Mouse (Mus musculus) limb, embryonic 13.5 days (tissue): ENCODE results near the gene Xcl1. TPM values are rescaled to one million over a fixed set of nuclear protein-coding genes. Genes with fewer than 3 reads are reported as not detected.
"Not testable (repeated sequence)": the region's sequence is repeated elsewhere in the genome, so short reads cannot be mapped to it uniquely, and the experiment has no call there.

Experiments used
- ATAC-seq: fragments of 200-750 bp; cut with Nextera tagmentation; 2 replicates; pipeline ENCODE4 v1.8.0; 2017; ENCODE audit warnings: low read depth, moderate number of reproducible peaks, moderate TSS enrichment; ENCODE audit not compliant: low FRiP score
- H3K27ac ChIP-seq: fragments of 300-500 bp; sonication (generic); 2 replicates; pipeline ENCODE4 v1.5.1; 2015; ENCODE audit warnings: inconsistent platforms, mild to moderate bottlenecking, moderate library complexity
- H3K27me3 ChIP-seq: fragments of 300-500 bp; sonication (generic); 2 replicates; pipeline ENCODE4 v1.6.1; 2015; ENCODE audit warnings: mild to moderate bottlenecking, inconsistent platforms
- H3K36me3 ChIP-seq: fragments of 300-500 bp; sonication (generic); 2 replicates; pipeline ENCODE4 v1.6.1; 2015; ENCODE audit warnings: inconsistent platforms, mild to moderate bottlenecking, moderate library complexity
- H3K4me1 ChIP-seq: fragments of 300-500 bp; sonication (generic); 2 replicates; pipeline ENCODE4 v1.6.1; 2015; ENCODE audit warnings: inconsistent platforms
- H3K4me2 ChIP-seq: fragments of 300-500 bp; sonication (generic); replicated peaks from 2 replicates; pipeline ENCODE4 v1.6.1; 2015; ENCODE audit warnings: inconsistent platforms, mild to moderate bottlenecking, moderate library complexity
- H3K4me3 ChIP-seq: fragments of 300-500 bp; sonication (generic); 2 replicates; pipeline ENCODE4 v1.5.1; 2015; ENCODE audit warnings: moderate library complexity, mild to moderate bottlenecking, inconsistent platforms
- H3K9ac ChIP-seq: fragments of 300-500 bp; sonication (generic); 2 replicates; pipeline ENCODE4 v1.6.1; 2015; ENCODE audit warnings: mild to moderate bottlenecking, inconsistent platforms
- H3K9me3 ChIP-seq: fragments of 300-500 bp; sonication (generic); 2 replicates; pipeline ENCODE4 v1.6.1; 2016; ENCODE audit warnings: inconsistent platforms
- WGBS: fragments of 180-500 bp; shearing (Covaris S2); methylation state at CpG from one replicate; pipeline ENCODE4 v1.1.7; 2015; 5-methylcytosine and 5-hydroxymethylcytosine counted together
- polyA plus RNA-seq: library from polyadenylated mRNA; unstranded; fragments of >200 nt; fragmentation: Nextera tagmentation; extraction: Ambion mirVana; gene quantifications from 2 replicates; pipeline ENCODE4 v1.2.1, GENCODE M21; 2015

Gene Xcl1
- not detected in 2 replicates for polyA plus RNA-seq

DNA sequence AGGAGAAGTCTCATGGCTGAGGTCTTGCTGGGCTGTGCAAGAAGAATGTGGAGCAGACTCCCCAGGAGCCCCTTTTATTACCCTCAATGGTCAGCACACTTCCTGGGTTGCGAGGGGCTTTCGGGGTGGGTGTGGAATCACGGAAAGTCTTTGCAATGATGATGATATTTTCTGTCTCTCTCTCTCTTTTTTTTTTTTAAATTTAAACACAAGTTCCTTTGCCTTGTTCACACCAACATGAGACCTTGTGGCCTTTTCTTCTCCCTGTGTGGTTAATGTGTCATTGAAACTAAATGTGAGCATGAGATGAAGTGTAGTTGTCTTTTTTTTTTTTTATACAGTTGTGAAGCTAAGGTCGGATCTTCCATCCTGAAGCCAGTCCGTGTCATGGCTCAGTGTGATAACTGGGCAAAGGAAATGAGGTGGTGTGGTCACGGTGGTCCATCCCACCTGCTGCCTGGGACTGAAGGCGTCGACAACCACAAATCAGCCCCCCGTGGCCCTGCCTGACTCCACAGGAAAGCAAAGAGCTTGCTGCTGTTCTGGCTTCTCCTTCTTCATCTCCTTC is at the start of gene Xcl1:
TSS of gene Xcl1 (minus strand) at position 51 of the 568 bp plus-strand sequence.
- no peak for ATAC-seq

DNA sequence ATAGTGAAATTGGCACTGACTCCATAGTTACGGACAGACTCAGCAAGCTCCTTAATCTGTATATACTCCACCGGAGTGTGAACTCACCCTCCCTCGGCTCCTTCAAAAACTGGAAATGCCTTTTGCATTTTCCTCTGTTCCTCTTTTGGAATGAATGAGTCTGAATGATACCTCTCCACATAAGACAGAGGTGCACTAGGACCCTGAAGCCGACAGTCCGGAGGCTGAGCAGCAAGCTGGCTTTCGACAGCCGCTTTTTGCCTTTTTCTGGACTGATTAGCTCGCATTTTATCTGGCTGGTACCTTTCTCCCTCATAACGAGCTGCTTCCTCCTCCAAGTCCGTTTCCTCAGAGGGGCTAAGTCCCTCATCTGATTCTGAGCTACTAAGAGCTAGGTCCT is 49.4 kb upstream of the Xcl1 start:
- H3K9ac ChIP-seq, ATAC-seq, H3K27me3 ChIP-seq, H3K4me3 ChIP-seq, H3K27ac ChIP-seq, H3K4me1 ChIP-seq, H3K4me2 ChIP-seq, H3K36me3 ChIP-seq: not testable (repeated sequence)
- WGBS, result 82% methylated on average over 10 of the region's 10 CpGs
- peaks cover 15% of the 10 kb centered on the region for H3K9me3 ChIP-seq

More for the DNA sequence above, at the start of gene Xcl1:
- WGBS, result 67% methylated on average over 9 of the region's 9 CpGs
- no peaks in the 10 kb centered on the region for H3K27me3 ChIP-seq
- no peak within 1 kb of the TSS for H3K27ac ChIP-seq
- H3K9ac ChIP-seq, result no peak within 1 kb of the TSS
- H3K4me2 ChIP-seq, result no peak within 1 kb of the TSS
- H3K4me3 ChIP-seq, result no peak within 1 kb of the TSS
- H3K9me3 ChIP-seq, result no peaks in the 10 kb centered on the region
- H3K36me3 ChIP-seq, result no peaks in the 10 kb centered on the region
- H3K4me1 ChIP-seq, result no peaks in the 10 kb centered on the region

DNA sequence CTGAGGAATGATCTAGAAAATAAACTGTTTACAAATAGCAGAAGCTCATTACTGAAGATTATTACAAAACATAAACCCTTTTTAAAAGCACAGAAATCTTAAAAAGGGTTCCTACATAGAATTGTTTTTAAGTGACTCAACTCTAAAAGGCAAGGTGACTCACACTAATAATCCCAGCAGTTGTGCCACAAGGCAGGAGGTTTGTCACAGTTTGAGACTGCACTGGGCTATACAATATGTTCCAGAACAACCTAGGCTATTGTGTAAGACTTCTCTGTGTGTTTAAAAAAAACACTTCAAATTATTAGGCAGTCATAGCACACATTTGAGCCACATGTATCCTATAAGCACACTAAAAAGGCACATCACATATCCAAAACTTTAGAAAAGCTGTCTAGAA is 42.0 kb upstream of the Xcl1 start:
- ATAC-seq, result no peak
- H3K9me3 ChIP-seq, result no peaks in the 10 kb centered on the region
- no peaks in the 10 kb centered on the region for H3K36me3 ChIP-seq
- no peaks in the 10 kb centered on the region for H3K27me3 ChIP-seq
- no peak overlapping the region for H3K4me2 ChIP-seq
- H3K4me3 ChIP-seq, result no peak overlapping the region
- no peak overlapping the region for H3K9ac ChIP-seq
- no peak overlapping the region for H3K27ac ChIP-seq
- no peaks in the 10 kb centered on the region for H3K4me1 ChIP-seq

DNA sequence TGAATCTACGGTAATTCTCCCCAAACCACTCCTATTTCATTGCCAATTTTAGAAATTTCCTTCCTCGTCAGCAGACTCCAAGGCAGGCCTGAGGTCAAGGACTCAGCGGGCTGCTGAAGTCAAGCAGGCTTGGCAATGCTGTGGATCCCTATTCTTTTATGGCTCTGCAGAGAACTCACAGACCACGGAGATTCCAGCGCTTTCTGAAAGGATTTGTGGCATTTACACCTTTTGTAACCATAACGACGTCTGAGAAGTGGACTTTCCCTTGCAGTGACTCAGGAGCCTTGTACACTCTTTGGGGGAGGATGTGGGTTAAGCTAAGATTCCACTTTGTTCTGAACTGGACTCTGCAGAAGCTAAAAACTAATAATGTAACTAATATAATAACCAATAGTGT is 40.4 kb upstream of the Xcl1 start:
- no peaks in the 10 kb centered on the region for H3K36me3 ChIP-seq
- H3K4me2 ChIP-seq, result no peak overlapping the region
- no peak overlapping the region for H3K27ac ChIP-seq
- no peak overlapping the region for H3K4me3 ChIP-seq
- H3K27me3 ChIP-seq, result no peaks in the 10 kb centered on the region
- no peaks in the 10 kb centered on the region for H3K4me1 ChIP-seq
- no peaks in the 10 kb centered on the region for H3K9me3 ChIP-seq
- WGBS, result 71% methylated on average over 7 of the region's 7 CpGs
- no peak overlapping the region for H3K9ac ChIP-seq
- ATAC-seq, result no peak

DNA sequence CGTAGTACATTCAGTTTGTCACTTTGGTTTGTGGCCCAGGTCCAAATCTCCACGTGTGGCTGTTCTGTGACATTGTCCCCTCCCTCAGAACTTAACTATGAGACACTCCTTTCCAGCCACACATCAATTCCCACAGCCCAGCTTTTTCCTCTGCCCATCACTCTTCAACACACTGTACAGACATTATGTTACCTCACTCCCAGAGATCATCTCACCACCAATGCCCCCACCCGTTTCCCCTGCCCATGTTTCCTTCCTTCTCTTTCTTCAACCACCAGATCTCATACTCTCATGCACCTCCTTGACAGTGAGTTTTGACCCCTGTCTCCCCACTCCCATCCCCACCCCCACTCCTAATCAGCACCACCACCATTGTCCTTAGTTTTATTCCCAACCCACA is 39.9 kb upstream of the Xcl1 start:
- Histone ChIP-seq H3K4me2 (no peak overlapping the region), H3K36me3 (no peaks in the 10 kb centered on the region), H3K4me3 (no peak overlapping the region), H3K9ac (no peak overlapping the region), H3K27me3 (no peaks in the 10 kb centered on the region), H3K9me3 (no peaks in the 10 kb centered on the region), H3K4me1 (no peaks in the 10 kb centered on the region), H3K27ac (no peak overlapping the region)
- WGBS, result 85% methylated on average over 3 of the region's 3 CpGs
- ATAC-seq, result no peak

DNA sequence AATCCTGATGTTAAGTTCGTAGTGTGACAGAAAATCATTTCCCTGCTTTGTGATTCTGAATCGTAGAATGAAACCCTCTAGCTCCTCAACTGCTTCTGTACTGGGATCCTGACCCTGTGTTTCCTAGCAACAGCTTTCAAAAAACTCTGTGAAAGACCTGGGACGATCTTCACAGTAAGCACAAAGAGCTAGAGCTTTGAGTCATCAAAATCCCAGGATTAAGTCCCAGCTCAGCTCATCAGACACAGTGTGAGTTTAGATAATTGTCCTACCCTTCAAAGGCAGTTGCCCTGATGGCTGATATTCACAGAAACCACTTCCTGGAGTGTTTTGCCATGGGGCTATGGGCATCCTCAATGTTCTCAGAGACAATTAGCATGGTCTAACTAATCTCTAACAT is 38.5 kb upstream of the Xcl1 start:
- H3K27ac ChIP-seq, result no peak overlapping the region
- H3K27me3 ChIP-seq, result no peaks in the 10 kb centered on the region
- no peaks in the 10 kb centered on the region for H3K9me3 ChIP-seq
- H3K4me1 ChIP-seq, result no peaks in the 10 kb centered on the region
- no peak for ATAC-seq
- no peak overlapping the region for H3K4me2 ChIP-seq
- H3K36me3 ChIP-seq, result no peaks in the 10 kb centered on the region
- H3K4me3 ChIP-seq, result no peak overlapping the region
- H3K9ac ChIP-seq, result no peak overlapping the region
- WGBS, result 60% methylated on average over 3 of the region's 3 CpGs

DNA sequence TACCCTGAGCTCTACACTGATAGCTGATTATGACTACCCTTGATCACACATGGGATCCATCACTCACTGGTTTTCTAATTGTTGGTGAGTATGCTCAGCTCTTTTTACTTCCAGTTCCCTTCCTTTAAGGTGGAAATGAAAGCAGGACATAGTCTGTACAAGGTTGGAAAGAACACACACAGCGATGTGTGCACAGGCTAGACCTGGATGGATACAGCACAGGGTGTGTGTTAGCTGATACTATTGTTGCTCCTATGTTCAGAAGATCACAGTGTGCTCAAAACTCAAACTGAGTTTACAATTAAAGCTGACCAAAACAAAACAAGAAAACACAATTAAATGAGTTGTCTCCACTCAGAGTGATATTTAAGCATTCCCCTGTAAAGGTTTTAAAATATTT is 38.0 kb upstream of the Xcl1 start:
- Histone ChIP-seq H3K36me3 (no peaks in the 10 kb centered on the region), H3K4me2 (no peak overlapping the region), H3K9ac (no peak overlapping the region), H3K27me3 (no peaks in the 10 kb centered on the region), H3K27ac (no peak overlapping the region), H3K4me3 (no peak overlapping the region), H3K4me1 (no peaks in the 10 kb centered on the region), H3K9me3 (no peaks in the 10 kb centered on the region)
- ATAC-seq, result no peak
- 90% methylated on average over 1 of the region's 1 CpGs for WGBS

DNA sequence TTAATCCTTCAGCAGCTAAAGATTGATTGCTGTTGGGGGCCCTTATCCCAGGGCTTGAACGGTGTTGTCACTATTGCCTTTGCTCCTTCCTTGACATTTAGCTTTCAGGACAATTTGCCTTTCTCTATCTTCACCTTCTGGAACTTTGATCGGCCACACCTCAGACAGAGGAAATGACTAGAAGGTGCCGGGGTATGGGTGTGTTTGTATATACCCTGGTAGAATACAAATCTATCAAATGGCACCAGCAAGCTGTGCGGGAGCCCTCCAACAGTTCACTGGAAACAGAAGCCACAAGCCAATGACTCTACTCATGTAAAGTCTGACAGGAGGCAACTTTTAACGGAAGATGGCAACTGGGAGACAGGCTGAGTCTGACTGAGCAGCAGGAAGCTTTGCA is 37.4 kb upstream of the Xcl1 start:
- H3K36me3 ChIP-seq, result no peaks in the 10 kb centered on the region
- WGBS, result 85% methylated on average over 5 of the region's 5 CpGs
- no peak overlapping the region for H3K27ac ChIP-seq
- H3K27me3 ChIP-seq, result no peaks in the 10 kb centered on the region
- no peaks in the 10 kb centered on the region for H3K4me1 ChIP-seq
- no peak overlapping the region for H3K9ac ChIP-seq
- H3K9me3 ChIP-seq, result no peaks in the 10 kb centered on the region
- no peak overlapping the region for H3K4me2 ChIP-seq
- no peak overlapping the region for H3K4me3 ChIP-seq
- no peak for ATAC-seq

DNA sequence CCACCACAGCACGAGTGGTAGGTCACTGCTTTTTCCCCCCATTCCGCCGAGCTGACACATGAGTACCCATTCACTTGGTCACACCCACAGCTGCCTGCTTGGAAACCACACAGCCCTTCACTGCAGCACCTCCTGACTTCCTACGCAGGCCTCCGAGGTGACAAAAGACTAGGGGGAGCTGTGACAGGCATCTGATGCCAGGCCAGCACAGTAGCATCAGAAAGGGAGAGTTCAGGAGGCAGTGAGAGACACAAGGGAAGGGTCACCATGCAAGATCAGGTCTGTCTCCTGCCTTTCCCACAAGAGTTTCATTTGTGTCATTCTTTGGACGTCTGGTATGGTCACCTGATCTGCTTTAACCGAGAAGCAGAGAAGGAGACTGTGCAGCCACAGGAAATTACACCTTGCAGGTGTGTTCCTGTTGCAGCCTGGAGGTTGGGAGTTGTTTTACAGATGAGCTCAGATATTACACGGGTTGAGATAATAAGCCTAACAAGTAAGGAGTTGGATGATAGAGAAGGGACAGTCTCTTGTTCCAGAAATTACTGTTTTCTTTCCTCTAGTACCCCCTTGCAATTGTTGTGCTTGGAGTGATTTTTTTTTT is 30.9 kb upstream of the Xcl1 start:
- 41% methylated on average over 8 of the region's 8 CpGs for WGBS
- Histone ChIP-seq H3K9ac (no peak overlapping the region), H3K4me3 (no peak overlapping the region), H3K36me3 (no peaks in the 10 kb centered on the region), H3K4me2 (no peak overlapping the region), H3K4me1 (no peaks in the 10 kb centered on the region), H3K27me3 (no peaks in the 10 kb centered on the region), H3K27ac (no peak overlapping the region), H3K9me3 (no peaks in the 10 kb centered on the region)
- ATAC-seq, result no peak

DNA sequence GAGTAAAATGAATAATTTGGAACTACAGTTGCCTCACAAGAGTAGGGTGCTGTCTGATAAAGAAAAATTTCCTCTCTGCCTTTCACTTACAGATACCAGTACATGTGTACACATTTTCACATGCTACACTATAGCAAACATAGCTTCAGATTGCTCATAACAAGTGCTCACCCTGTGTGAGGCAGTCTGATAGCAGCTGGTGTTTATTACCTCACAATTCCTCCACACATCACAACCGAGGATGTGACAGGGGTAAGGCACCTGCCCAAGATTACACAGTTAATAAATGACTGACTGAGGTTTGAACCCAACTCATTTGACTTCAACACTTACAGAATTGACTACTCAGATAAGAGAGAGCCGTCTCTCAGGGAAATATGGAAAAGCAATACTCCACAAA is 25.3 kb upstream of the Xcl1 start:
- no peaks in the 10 kb centered on the region for H3K9me3 ChIP-seq
- ATAC-seq, result no peak
- H3K4me3 ChIP-seq, result no peak overlapping the region
- H3K36me3 ChIP-seq, result no peaks in the 10 kb centered on the region
- H3K27me3 ChIP-seq, result no peaks in the 10 kb centered on the region
- no peak overlapping the region for H3K4me2 ChIP-seq
- no peaks in the 10 kb centered on the region for H3K4me1 ChIP-seq
- WGBS, result 45% methylated on average over 2 of the region's 2 CpGs
- H3K27ac ChIP-seq, result no peak overlapping the region
- H3K9ac ChIP-seq, result no peak overlapping the region

DNA sequence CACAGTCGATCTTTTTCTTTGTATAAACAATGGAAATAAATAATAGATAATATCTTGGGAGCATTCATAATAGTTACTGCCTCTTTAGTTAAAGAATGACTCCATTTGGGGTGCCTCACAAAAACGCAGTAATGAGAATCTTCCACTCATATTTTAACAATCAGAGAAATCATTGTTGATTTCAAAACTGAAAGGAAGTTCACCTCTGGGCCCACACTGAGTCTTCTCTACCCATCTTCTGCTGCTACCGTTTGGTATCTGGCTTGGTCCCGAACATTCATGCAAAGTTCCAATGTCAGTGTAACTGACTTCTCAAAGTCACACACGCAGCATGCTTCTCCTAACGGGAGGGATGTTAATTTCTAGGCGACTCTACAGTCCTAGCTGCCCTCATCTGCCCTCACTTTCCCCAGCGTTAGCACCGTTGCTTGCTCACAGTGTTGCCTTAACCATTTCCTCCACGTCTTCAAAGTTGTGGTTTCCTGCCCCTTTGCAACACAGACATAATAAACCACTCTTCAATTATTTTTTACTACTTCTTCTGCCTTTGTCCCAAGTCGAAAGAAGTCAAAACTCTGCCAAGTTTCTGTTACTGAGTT is 24.6 kb upstream of the Xcl1 start:
- H3K4me2 ChIP-seq, result no peak overlapping the region
- 51% methylated on average over 11 of the region's 11 CpGs for WGBS

DNA sequence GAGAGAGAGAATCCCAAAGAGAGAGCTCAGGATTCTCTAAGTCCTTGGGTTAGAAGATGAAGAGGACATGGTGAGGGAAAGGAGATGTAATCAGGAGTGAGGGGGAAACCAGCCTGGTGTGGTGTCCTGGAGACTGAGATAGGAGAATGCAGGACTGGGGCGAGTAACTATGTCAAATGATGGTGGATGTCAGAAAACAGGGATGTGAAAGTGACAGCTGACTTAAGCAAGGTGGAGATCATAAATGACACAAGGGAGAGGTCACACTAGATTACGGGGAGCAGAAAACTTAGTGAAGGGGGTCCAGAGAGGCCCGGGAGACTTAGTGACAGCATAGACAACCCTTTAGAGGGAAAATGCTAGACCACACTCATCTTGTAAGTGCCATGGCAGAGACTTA is 23.8 kb upstream of the Xcl1 start:
- H3K4me1 ChIP-seq, result no peaks in the 10 kb centered on the region
- 80% methylated on average over 3 of the region's 3 CpGs for WGBS
- H3K9ac ChIP-seq, result no peak overlapping the region
- H3K36me3 ChIP-seq, result no peaks in the 10 kb centered on the region
- no peaks in the 10 kb centered on the region for H3K9me3 ChIP-seq
- H3K27ac ChIP-seq, result no peak overlapping the region
- H3K27me3 ChIP-seq, result no peaks in the 10 kb centered on the region
- ATAC-seq, result no peak
- no peak overlapping the region for H3K4me3 ChIP-seq
- no peak overlapping the region for H3K4me2 ChIP-seq

More for the DNA sequence above, 24.6 kb upstream of the Xcl1 start:
- Histone ChIP-seq H3K4me1 (no peaks in the 10 kb centered on the region), H3K27me3 (no peaks in the 10 kb centered on the region), H3K9ac (no peak overlapping the region), H3K36me3 (no peaks in the 10 kb centered on the region), H3K27ac (no peak overlapping the region), H3K4me3 (no peak overlapping the region), H3K9me3 (no peaks in the 10 kb centered on the region)
- ATAC-seq, result no peak

DNA sequence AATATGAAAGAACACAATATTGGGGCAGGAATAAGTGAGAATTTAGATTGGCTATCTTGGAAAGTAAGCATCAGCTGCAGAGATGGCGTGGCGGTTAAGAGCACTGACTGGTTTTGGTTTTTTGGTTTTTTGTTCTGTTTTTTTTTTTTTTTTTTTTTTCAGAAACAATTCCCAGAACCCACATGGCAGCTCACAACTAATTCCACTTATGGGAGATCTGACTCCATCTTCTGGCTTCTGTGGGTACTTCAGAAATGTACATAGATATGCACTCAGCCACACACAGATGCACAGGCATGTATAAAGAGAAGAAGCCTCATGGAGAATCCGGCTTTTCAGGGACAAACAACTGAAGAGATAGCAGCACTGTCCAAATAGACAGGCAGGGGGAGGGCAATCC is 22.6 kb upstream of the Xcl1 start:
- Histone ChIP-seq H3K27me3 (no peaks in the 10 kb centered on the region), H3K9ac (no peak overlapping the region), H3K36me3 (no peaks in the 10 kb centered on the region), H3K9me3 (no peaks in the 10 kb centered on the region), H3K4me2 (no peak overlapping the region), H3K4me1 (no peaks in the 10 kb centered on the region), H3K4me3 (no peak overlapping the region), H3K27ac (no peak overlapping the region)
- WGBS, result 87% methylated on average over 3 of the region's 3 CpGs
- no peak for ATAC-seq
